Mouse (Mus musculus) heart, postnatal 0 days (tissue): ENCODE data around the gene Abhd2.

ENCODE experiments used
- CTCF ChIP-seq: IDR thresholded peaks from 2 replicates; pipeline ENCODE4 v1.5.1; 2016; ENCODE audit warnings: antibody characterized with exemption, control low read depth, low read depth
- EP300 ChIP-seq: IDR thresholded peaks from 2 replicates; pipeline ENCODE4 v1.6.1; 2016; ENCODE audit warnings: antibody characterized with exemption, low read depth

- TF ChIP-seq CTCF (no peak), EP300 (no peak)
Observed at GRCm38 (mm10) chr7:79262478-79262877, 10.5 kb upstream of the Abhd2 start.
